18 mouse cellular contexts compared by ENCODE assay signal in genomic region chr4:26508004-26508403, GRCm38 (mm10).
DNase-seq lines count a peak whose midpoint lies in the region; ATAC-seq and TF ChIP-seq lines count a peak whose summit lies in the region.
"Had no signal": no experiment of that assay in that cellular context is flagged by ENCODE, and none has a peak within 500 bp of the region (broad histone marks: within the 10 kb centered on the region; RNA-seq: fewer than 3 reads in every experiment).

No protein-coding gene starts in this region.

- no peak for TF ChIP-seq POLR2A in brain, embryonic 14.5 days (IDR thresholded peaks at IDR 0.05; ENCODE audit: borderline replicate concordance, extremely low read depth, insufficient read depth, insufficient read length, poor library complexity, severe bottlenecking)

- TF ChIP-seq CTCF in forebrain, postnatal 0 days (IDR thresholded peaks at IDR 0.05; ENCODE audit: low read depth), result no peak
- no peak for TF ChIP-seq CTCF in brain, embryonic 14.5 days (IDR thresholded peaks at IDR 0.05; ENCODE audit: borderline replicate concordance, extremely low read depth, insufficient read depth, insufficient read length)

- WGBS in forebrain, embryonic 14.5 days, result 63% methylated on average over 5 of the region's 5 CpGs
- 69% methylated on average over 5 of the region's 5 CpGs for WGBS in forebrain, embryonic 12.5 days
- WGBS in forebrain, postnatal 0 days, result 55% methylated on average over 5 of the region's 5 CpGs
- WGBS in forebrain, embryonic 13.5 days, result 72% methylated on average over 5 of the region's 5 CpGs
- WGBS in hindbrain, embryonic 14.5 days, result 85% methylated on average over 5 of the region's 5 CpGs

- H3K27ac ChIP-seq in forebrain, embryonic 14.5 days (ENCODE audit: low read depth, low read length), result no peak overlapping the region
- H3K27ac ChIP-seq in forebrain, embryonic 12.5 days, result no peak overlapping the region
- no peak overlapping the region for H3K27ac ChIP-seq in forebrain, postnatal 0 days (ENCODE audit: low read depth, low read length)
- H3K27ac ChIP-seq in forebrain, embryonic 13.5 days, result no peak overlapping the region
- H3K27ac ChIP-seq in hindbrain, embryonic 14.5 days, result no peak overlapping the region
- H3K27ac ChIP-seq: embryonic facial prominence, embryonic 13.5 days had no signal

- no peak overlapping the region for H3K4me2 ChIP-seq in forebrain, embryonic 14.5 days (ENCODE audit: low read length)
- H3K4me2 ChIP-seq in forebrain, embryonic 12.5 days, result no peak overlapping the region
- H3K4me2 ChIP-seq in forebrain, postnatal 0 days (ENCODE audit: low read depth), result no peak overlapping the region
- H3K4me2 ChIP-seq in forebrain, embryonic 13.5 days, result no peak overlapping the region
- no peak overlapping the region for H3K4me2 ChIP-seq in hindbrain, embryonic 14.5 days (replicated peaks)
- H3K4me2 ChIP-seq: embryonic facial prominence, embryonic 13.5 days had no signal

- H3K4me3 ChIP-seq in forebrain, embryonic 14.5 days (ENCODE audit: low read depth, low read length), result no peak overlapping the region
- H3K4me3 ChIP-seq in forebrain, embryonic 12.5 days (replicated peaks), result no peak overlapping the region
- H3K4me3 ChIP-seq in forebrain, postnatal 0 days (ENCODE audit: low read depth, low read length), result no peak overlapping the region
- H3K4me3 ChIP-seq in forebrain, embryonic 13.5 days, result no peak overlapping the region
- H3K4me3 ChIP-seq in hindbrain, embryonic 14.5 days (replicated peaks; ENCODE audit: low read length), result no peak overlapping the region
- H3K4me3 ChIP-seq: embryonic facial prominence, embryonic 13.5 days had no signal

- no peak overlapping the region for H3K9ac ChIP-seq in forebrain, embryonic 14.5 days (ENCODE audit: low read length)
- H3K9ac ChIP-seq in forebrain, embryonic 12.5 days, result no peak overlapping the region
- H3K9ac ChIP-seq in forebrain, postnatal 0 days, result no peak overlapping the region
- no peak overlapping the region for H3K9ac ChIP-seq in forebrain, embryonic 13.5 days
- H3K9ac ChIP-seq in hindbrain, embryonic 14.5 days, result no peak overlapping the region
- H3K9ac ChIP-seq: embryonic facial prominence, embryonic 13.5 days had no signal

- no peak for ATAC-seq in forebrain, embryonic 14.5 days
- no peak for ATAC-seq in forebrain, embryonic 12.5 days (ENCODE audit: low FRiP score)
- ATAC-seq in forebrain, postnatal 0 days, result 0 out of 2 replicates have a peak, but pooled peaks have one; percentile 38
- ATAC-seq in forebrain, embryonic 13.5 days, result no peak
- ATAC-seq in hindbrain, embryonic 14.5 days (ENCODE audit: low FRiP score), result no peak
- ATAC-seq: activated CD4-positive, CD25-positive, alpha-beta regulatory T cell, adult 4 months; Patski had no signal

- DNase-seq in forebrain, embryonic 14.5 days (ENCODE audit: low spot score), result peak; percentile 8
- peak; percentile 10 for DNase-seq in forebrain, postnatal 0 days
- DNase-seq in brain, embryonic 14.5 days (ENCODE audit: low read depth), result peak; percentile 17
- no peak for DNase-seq in hindbrain, embryonic 14.5 days (ENCODE audit: low spot score)
- DNase-seq in kidney, postnatal 4 days, result no peak
- DNase-seq: adrenal gland, adult 8-10 months; adrenal gland, postnatal 14 days; adrenal gland, postnatal 36 days; cerebellum, adult 11-12 months; cerebellum, adult 2 months; cerebellum, adult 9-10 months; cerebellum, postnatal 10 days; cerebellum, postnatal 25 days had no signal

- H3K27me3 ChIP-seq in forebrain, embryonic 14.5 days (replicated peaks; ENCODE audit: control insufficient read depth, insufficient read depth, low read length), result no peaks in the 10 kb centered on the region
- H3K27me3 ChIP-seq in forebrain, embryonic 12.5 days, result no peaks in the 10 kb centered on the region
- no peaks in the 10 kb centered on the region for H3K27me3 ChIP-seq in forebrain, postnatal 0 days (ENCODE audit: insufficient read depth, low read length)
- H3K27me3 ChIP-seq in forebrain, embryonic 13.5 days, result no peaks in the 10 kb centered on the region
- H3K27me3 ChIP-seq in hindbrain, embryonic 14.5 days (ENCODE audit: control insufficient read depth, insufficient read depth, low read length), result no peaks in the 10 kb centered on the region
- H3K27me3 ChIP-seq: embryonic facial prominence, embryonic 13.5 days; Patski had no signal

- H3K36me3 ChIP-seq in forebrain, embryonic 14.5 days (ENCODE audit: control insufficient read depth, insufficient read depth, low read length), result no peaks in the 10 kb centered on the region
- H3K36me3 ChIP-seq in forebrain, embryonic 12.5 days (replicated peaks), result no peaks in the 10 kb centered on the region
- no peaks in the 10 kb centered on the region for H3K36me3 ChIP-seq in forebrain, postnatal 0 days (ENCODE audit: insufficient read depth)
- no peaks in the 10 kb centered on the region for H3K36me3 ChIP-seq in forebrain, embryonic 13.5 days (ENCODE audit: poor library complexity, severe bottlenecking)
- no peaks in the 10 kb centered on the region for H3K36me3 ChIP-seq in hindbrain, embryonic 14.5 days (replicated peaks; ENCODE audit: control insufficient read depth, insufficient read depth)
- H3K36me3 ChIP-seq: embryonic facial prominence, embryonic 13.5 days had no signal

- H3K4me1 ChIP-seq in forebrain, embryonic 14.5 days (ENCODE audit: control insufficient read depth, insufficient read depth, low read length), result no peaks in the 10 kb centered on the region
- H3K4me1 ChIP-seq in forebrain, embryonic 12.5 days, result no peaks in the 10 kb centered on the region
- no peaks in the 10 kb centered on the region for H3K4me1 ChIP-seq in forebrain, postnatal 0 days (ENCODE audit: insufficient read depth)
- no peaks in the 10 kb centered on the region for H3K4me1 ChIP-seq in forebrain, embryonic 13.5 days
- no peaks in the 10 kb centered on the region for H3K4me1 ChIP-seq in hindbrain, embryonic 14.5 days (replicated peaks; ENCODE audit: control insufficient read depth, insufficient read depth, low read length)
- H3K4me1 ChIP-seq: embryonic facial prominence, embryonic 13.5 days had no signal

- H3K9me3 ChIP-seq in forebrain, embryonic 14.5 days (replicated peaks; ENCODE audit: control insufficient read depth, low read length), result no peaks in the 10 kb centered on the region
- H3K9me3 ChIP-seq in forebrain, embryonic 12.5 days, result no peaks in the 10 kb centered on the region
- H3K9me3 ChIP-seq in forebrain, postnatal 0 days (ENCODE audit: low read length), result no peaks in the 10 kb centered on the region
- no peaks in the 10 kb centered on the region for H3K9me3 ChIP-seq in forebrain, embryonic 13.5 days (replicated peaks)
- no peaks in the 10 kb centered on the region for H3K9me3 ChIP-seq in hindbrain, embryonic 14.5 days (ENCODE audit: control insufficient read depth, low read length)
- H3K9me3 ChIP-seq: embryonic facial prominence, embryonic 13.5 days had no signal

Comparison
In these comparisons a context has a peak if more than half of its experiments do, and no peak if none do; other contexts are left out.
1. DNase-seq: peak in forebrain, embryonic 14.5 days (single experiment), forebrain, postnatal 0 days (single experiment) and brain, embryonic 14.5 days (single experiment); none in hindbrain, embryonic 14.5 days (single experiment) and kidney, postnatal 4 days (0 of 2).